Mouse (Mus musculus) neutrophil, adult 5-6 weeks (primary cell): Measurements from ENCODE around the gene Hspd1. TPM values are rescaled to one million over a fixed set of nuclear protein-coding genes. Genes with fewer than 3 reads are reported as not detected.
A peak's percentile ranks its signal among the peaks of the same experiment; 100 is the strongest.
"Not testable (repeated sequence)": the region's sequence is repeated elsewhere in the genome, so short reads cannot be mapped to it uniquely, and the experiment has no call there.

ENCODE experiments used
- ATAC-seq: fragments of 151-379, 151-347 bp; 2 replicates; pipeline ENCODE4 v1.8.0; 2017; ENCODE audit warnings: mild to moderate bottlenecking, moderate TSS enrichment; ENCODE audit not compliant: insufficient number of reproducible peaks, poor library complexity, low FRiP score, severe bottlenecking; ENCODE audit errors: extremely low read depth
- total RNA-seq: library from RNA; stranded (forward); fragments of 200-1000 nt; gene quantifications from 2 replicates; pipeline ENCODE4 v1.2.3, GENCODE M21; 2017

Gene Hspd1
- 84.0 and 84.4 TPM in 2 replicates for total RNA-seq

DNA sequence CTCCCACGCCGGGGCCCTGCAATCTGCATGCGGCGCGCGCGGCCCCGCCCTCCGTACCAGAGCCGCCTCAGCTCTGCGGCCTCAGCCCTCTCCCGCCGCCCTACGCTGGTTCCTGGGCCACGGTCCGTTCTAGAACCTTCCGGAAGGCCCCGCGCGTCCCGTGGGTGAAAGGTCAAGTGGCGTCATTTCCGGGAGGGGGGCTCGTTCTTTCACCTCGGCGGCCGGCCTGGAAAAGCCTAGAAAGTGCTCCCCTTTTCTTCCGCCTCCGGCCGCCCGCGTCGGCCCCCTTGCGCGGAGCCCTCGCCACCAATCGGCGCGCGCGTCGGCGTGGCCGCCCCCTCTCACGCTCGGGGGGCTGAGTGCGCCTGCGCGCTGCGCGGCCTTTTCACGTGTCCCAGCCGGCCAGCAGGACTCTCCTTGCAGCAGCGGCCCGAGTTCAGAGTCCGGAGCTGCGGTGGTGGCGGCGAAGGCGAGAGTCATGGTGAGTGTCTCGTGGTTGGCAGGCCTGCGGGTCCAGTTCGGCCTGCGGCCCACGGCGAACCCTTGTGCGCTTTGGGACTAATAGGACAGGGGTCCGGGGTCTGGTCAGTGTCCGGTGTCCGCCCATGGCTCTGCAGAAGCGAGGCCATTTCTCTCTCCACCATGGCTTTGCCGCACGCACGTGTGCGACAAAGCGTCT, at the start of gene Hspd1, which contains the start of gene Hspe1:
TSS of gene Hspd1 (minus strand) at position 312 of the 679 bp plus-strand sequence.
TSS of gene Hspe1 (plus strand) at position 201 of the 679 bp plus-strand sequence.
- ATAC-seq, result peak; percentile 94

DNA sequence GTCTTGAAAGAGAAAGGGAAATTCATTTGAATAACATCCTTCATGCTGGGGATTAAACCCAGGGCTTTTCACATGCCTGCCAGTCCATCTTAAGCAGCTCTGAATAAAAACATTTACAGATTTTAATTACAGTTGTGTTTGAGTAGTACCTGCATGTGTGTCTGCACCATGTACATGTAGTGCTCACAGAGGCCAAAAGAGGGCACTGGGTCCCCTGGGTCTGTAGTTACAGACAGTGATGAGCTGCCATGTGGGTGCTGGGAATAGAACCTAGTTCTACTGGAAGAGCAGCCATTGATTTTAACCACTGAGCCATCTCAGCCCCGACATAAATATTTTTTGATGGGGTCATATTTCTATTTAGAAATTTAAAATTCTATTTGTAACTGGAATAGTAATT, 47.8 kb upstream of the Hspd1 start:
- ATAC-seq, result no peak

DNA sequence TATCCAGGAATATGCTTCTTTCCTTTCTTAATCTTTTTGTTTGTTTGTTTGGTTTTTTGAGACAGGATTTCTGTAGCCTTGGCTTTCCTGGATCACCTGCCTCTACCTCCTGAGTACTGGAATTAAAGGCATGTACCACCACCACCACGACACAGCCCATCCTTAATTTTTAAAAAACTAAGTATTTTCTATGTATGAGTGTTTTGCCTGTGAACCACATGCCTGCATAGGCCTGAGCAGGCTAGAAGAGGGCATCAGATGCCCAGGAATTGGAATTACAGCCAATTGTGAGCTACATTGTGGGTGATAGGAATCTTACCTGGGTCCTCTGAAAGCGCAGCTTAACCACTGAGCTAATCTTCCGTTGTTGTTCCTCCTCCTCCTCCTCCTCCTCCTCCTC, 46.3 kb upstream of the Hspd1 start:
- ATAC-seq, result no peak

DNA sequence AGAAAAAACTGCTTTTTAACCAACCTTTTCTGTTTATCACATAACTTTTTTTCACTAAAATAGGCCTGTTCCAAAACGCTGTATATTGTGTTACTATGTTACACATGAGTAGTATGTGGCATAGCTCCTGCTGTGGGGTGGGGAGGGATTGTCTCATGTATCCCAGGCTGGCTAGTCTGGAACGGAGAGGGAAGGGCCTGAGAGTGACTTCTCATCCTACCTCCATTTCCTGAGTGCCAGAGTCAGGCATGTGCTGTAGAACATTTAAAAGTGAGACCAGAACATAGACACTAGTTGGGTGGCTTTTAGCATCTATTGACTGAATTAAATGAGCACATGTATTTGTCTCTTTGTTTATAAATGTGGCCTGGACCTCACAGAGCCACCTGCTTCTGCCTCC, 45.1 kb upstream of the Hspd1 start:
- no peak for ATAC-seq

DNA sequence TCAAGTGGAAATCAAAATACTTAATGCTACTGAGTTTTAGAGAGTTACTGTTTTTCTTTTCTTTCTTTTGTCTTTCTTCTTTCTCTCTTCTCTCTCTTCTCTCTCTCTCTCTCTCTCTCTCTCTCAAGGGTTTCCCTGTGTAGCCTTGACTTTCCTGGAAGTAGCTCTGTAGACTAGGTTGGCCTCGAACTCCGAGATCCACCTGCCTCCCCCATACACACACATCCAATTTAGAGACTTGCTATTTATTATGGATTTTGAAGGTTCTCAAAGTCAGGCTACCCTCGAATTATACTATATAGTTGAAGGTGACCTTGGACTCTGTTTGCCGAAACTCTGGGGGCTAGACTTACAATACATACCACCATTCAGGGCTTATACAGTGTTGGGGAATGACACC, 44.3 kb upstream of the Hspd1 start:
- no peak for ATAC-seq

DNA sequence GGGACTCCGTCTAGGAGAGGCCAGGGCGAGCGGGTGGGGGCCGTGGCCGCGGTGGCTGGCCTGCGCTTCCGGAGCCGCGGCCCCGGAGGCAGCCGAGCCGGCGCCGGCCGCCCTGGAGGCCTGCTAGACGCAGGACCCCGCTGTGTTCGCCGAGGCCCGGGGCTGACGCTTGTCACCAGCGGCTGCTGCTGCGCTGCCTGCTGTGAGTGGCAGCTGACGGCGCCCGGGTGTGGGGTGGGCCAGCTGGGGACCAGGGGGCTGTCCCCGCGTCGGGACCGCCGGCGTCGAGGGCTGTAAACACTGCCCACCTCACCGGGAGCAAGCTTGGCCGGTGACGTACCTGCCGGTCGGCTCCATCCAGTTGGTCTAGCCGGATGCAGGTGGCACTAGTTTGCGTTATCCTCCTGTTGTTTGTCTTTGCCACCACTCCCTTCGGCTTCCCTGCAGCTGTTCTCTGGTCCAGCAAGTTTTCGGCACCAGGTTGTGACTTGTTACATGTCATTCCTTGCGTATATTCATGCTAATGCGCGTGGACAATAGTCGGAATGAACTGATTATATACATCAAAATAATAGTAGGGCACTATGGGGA, 43.5 kb upstream of the Hspd1 start:
- ATAC-seq, result peak; percentile 31; the same call in 1 of the 2 replicates

DNA sequence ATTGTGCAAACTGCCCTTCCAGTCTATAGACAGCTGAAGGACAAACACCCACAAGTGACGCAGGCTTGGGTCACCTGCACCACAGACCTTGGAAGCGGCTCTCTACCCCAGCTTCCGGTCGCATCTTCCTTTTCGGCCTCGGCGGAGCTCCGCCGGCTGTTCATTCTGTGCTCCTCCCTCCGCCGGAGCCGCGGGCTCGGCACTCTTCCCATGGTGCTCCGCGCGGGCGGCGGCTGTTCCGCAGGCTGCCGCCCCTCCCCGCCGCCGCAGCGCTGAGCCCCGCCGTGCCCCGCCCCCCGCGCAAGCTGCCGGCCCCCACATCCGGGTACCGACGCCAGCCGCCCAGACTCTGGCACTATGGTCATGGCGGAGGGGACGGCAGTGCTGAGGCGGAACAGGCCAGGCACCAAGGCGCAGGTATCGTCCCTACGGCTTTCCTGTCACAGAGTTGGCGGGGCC, 42.9 kb upstream of the Hspd1 start, which contains the start of gene Mob4:
TSS of gene Mob4 (plus strand) at position 289 of the 459 bp plus-strand sequence.
- ATAC-seq, result peak; percentile 94

DNA sequence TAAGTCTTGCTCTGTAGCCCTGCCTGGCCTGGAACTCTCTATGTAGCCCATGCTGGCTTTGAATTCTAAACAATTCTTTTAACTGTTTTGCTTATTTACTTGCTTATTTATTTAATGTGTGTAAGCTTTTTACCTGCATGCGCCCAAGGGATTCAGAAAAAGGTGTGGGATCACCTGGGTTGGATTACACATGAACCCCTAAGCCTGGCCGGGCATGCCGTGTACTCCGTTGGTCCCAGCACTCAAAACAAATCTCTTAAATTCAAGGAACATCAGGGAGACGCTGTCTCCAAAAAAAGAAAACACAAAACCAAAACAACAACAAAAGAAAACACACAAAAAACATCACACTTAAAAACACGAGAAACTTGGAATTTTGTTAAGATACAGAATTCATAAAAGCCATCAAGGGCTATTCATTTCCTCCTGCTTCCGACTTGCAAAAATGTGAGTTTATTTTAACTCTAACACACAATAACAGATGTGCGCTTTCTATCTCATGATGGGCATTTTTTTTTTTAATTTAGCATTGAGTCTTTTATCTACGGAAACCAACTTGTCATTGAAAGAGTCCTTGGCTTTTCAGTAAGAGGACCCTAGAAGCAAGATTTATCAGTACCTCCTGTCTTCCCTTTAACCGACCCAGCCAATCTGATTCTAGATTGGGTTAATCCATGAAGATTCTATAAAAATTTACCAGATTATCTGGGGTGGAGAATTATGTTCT, 42.3 kb upstream of the Hspd1 start:
- ATAC-seq, result no peak

DNA sequence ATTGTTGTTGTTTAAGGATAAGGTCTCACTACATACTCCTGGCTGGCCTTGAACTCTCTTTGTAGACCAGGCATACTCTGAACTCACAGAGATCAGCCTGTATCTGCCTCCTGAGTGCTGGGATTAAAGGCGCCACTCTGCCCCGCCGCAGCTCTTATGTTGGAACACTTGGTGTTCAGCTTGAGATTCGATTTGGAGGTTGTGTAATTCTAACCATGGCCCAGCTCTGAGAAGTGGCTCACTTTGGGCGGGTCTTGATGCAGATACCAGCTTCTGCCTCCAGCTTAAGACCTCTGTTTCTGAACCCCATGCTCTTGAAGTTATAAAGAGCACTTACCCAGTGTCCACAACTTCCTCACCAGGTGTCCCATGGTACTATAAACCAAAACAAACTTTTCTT, 41.7 kb upstream of the Hspd1 start:
- ATAC-seq, result no peak

DNA sequence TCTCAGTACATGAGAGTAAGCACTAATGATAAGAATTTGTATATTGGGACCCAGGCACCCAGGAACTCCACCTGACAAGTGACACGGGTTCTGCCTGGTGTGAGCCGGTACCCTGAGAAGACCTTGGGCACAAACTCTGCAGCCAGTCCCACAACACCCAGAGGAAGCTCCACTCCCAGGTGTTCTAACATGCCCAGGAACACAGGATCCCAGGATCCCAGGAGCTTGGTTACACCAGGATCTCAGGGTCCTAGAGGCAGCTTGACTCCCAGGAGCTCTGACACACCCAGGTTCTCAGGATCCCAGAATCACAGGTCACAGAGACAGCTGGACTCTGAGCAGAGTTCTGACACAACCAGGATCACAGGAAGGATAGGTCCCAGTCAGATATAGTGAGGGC, 36.1 kb upstream of the Hspd1 start:
- not testable (repeated sequence) for ATAC-seq

DNA sequence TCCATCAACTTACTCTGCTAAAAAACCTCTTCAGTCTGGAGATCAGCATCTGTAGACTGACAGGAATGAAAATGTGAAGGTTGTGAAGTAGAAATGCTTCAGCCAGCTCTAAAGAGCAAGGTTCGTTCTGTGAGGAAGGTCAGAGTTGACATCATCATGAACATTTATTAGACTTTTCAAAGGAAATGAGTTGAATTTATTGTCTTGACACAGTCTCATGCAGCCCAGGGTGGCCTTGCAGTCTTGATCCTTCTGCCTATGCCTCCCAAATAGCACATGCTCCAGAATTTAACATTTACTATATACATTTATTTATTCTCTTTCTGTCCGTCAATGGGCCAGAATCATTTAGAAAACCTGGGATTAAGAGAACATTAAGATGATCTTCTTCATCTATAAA, 35.5 kb upstream of the Hspd1 start:
- no peak for ATAC-seq

DNA sequence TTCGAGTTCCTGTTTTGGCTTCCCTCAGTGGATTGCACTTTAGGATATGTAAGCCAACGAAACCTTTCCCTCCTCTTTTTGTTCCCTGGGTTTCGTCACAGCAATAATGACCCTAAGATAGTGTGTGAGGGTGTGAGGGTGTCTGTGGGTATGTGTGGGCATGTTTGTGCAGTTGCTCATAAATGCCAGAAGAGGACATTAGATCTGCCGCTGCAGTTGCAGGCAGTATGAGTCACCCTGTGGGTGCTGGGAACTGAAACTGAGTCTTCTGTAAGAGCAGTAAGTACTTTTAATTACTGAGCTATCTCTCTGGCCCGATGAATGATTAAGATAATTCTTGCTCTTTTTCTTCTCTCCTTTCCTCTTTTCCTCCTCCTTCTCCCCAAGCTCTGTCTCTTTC, 35.0 kb upstream of the Hspd1 start:
- no peak for ATAC-seq

DNA sequence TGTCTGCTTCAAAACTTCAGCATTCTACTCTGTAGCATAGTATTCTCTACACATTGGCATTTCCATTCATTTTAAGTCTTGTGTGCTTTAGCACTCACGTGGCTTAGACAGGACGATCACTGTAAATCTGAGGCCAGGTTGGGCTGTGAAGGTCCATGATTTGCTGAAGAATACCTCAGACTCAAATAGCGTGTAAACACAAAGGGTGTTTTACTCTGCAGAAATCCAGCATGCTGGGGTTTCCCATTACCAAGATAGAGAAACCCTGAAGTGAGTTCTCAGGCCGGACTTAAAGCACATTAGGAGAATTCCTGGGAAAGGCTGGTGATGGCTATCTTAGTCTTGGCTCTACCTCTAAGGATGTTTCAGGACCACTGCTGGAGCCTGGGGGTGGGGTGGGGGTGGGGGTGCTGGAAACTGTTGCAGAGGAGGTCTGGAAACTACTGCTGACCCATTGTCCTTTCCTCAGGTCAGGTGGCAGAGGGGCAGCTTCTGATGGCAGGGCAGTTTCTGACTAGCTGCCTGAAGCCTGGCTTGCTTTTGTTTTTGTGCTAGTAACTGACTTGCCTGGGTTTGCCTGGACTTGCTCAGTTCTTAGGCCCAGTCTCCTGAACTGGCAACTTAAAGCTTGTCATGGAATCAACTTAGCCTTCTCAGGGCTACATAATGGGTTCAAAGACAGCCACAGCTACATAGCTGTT, 21.2 kb upstream of the Hspd1 start:
- no peak for ATAC-seq

DNA sequence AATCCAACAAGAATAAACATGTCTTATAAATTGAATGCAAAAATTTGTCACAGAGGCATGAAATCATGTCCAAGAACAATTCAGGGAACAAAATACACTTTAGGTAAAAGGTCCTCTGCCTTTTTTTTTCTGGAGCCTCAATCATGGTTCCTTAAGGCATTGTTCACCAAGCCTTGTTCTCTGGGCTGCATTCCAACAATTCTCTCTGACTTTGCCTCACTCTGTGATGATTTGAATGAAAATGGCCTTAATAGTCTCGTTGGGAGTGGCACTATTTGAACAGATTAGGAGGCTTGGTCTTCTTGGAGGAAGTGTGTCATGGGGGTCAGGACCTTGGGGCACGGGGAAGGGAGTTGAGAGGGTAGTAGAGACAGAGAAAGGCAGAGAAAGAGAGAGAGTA, 20.4 kb upstream of the Hspd1 start:
- no peak for ATAC-seq

DNA sequence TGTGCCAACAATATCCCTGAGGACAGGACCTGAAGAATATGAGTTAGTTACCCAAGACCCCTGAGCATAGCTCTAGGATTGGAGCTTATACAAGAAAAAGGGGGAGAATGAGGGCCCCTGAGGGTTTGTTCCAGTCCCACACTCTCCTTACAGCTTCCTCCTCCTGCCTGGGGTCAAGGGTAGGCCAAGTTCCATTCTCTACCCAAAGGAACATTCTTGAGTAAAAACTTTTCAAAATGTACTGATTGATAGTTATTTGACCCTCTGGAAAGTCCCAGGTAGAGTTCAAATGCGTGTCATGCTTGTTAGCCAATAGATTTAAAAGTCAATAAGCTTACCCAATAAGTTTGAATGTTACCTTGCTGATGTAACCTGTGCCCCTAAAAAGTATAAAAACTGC, 19.6 kb upstream of the Hspd1 start:
- no peak for ATAC-seq

DNA sequence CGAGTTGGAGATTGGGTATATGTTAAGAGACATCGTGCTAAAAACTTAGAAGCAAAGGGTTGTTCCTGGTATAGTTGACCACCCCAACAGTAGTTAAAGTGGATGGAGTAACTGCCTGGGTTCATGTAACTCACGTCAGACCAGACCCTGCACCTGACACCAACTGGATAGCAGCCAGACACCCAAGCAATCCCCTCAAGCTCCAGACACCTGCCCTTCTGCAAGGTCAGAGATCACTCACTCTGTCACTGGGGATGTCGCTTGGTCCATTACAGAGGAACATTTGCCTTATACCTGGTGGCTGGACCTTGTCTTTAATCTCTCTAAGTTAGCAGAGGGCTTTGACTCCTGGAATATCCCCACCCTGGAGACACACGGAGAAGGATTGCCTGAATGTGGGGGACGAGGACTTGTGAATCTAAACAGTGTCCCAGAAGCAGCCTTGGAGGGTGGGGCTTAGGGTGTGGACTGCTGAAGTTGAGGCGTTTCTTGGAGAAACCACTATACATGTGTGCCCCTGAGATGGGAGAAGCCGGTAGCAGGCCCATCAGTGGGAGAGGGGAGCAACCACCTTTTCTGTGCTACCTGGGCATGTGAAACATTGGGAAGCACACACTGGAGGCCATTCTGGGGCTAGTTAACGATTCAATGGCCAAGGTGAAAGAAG, 19.0 kb upstream of the Hspd1 start:
- ATAC-seq, result no peak

DNA sequence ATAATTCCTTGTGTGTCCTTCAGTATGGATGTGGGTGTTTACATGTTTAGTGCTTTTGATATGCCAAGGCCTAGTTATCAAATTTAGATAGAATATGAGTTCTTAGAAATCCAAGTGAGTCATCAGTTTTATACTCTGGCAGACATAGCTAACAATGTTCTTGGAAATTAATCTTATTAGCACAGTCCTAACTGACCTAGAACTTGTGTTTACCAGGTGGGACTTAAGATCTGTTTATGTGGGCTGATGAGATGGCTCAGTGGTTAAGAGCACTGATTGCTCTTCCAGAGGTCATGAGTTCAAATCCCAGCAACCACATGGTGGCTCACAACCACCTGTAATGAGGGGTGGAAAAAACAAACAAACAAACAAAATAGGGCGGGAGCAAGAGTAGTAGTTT, 4.4 kb upstream of the Hspd1 start:
- no peak for ATAC-seq

DNA sequence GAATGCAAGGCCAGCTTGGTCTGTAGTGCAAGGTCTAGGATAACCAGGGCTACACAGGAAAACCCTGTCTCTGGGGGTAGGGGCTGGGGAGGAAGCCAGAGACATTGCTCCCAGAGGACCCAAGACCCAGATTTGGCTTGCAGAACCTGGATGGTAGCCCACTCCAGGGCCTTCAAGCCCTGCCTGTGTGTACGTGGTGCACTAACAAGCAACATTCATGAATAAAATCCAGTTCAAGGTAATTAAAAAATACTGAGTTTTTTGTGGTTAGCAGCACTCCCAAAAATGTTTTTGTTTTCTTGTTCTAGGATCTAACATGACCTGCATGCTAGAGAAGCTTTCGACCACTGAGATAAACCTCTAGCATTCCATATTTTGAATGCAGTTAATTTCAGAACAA, 4.0 kb upstream of the Hspd1 start:
- ATAC-seq, result no peak

DNA sequence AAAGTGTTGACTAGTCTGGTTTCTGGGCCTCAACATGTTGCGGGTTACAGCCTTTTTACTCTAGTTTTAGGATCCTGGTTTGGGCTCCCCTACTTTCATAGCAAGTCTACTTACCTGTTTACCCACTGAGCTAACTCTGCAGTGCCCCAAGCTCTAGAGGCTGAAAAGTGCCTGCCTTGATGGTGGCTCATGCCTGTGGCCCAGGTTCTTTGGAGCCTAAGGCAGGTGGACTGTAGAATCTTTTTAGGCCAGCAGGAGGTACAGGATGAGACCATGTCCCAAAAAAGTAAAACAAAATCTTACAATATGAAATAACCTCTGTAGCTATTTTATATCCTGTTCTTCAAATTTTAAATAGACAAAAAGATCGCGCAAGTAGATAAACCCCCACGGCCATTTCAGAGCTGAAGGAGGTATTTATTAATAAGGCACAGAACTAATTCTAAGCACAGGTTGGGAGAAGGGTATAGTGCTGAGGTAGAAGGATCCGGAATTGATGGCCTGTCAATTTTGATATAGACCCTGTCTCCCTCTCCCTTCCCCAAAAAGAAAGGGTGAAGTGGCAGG, 1.5 kb upstream of the Hspd1 start:
- no peak for ATAC-seq
